Mouse (Mus musculus): ENCODE measurements at regions not wholly inside any gene's neighbourhood (a gene's known extent, or its start where the extent isn't known, plus 50 kb on each side); places are given as distances from the start of the nearest gene placed in this dataset.

- DNase-seq = no peak
Measured at GRCm38 (mm10) chr4:55805255-55806051, 273.2 kb upstream of the Klf4 start.

DNA sequence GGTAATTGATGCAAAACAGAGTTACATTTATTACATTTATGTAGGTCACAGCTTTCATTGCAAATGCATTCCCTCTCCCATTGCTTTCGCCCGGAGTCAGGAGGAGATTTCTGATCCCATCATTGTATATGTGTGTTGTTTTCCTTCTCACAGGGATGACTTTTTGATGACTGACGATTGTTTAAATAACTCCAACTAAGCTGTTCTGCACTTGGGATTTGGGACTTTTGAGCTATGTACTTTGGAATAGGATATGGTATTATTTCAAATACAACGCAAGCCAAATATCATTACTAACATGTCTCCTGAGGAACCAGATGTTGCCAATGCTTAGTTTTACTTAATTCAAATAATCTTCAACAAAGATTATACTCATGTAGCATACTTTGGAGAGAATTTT, 269.8 kb upstream of the Klf4 start:
- DNase-seq = no peak

GRCm38 (mm10) chr4:55798099-55798498, 265.8 kb upstream of the Klf4 start:
- no peak for DNase-seq

DNA sequence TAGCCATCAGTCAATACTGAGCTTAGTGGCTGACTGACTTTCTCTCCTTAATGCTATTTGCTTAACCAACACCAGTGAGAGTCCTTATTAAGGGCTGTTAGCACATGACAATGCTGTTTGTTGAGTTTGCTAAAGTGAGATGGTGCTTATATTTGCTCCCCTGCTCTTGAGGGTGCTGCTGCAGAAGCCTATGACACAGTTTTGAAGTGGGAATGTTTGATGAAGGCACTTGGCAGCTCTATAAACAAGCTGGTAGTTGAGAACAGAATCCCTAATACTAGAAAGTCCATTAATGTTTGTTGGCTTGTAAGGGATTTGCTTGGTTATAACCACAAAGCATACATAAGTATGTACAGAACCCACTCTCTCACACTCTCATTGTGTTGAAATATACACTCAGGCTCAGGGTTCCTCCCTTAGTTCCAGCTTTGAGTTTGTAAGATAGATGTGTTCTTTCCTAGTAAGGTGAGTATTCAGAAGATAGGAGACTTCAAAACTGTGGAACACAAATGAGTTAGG, 249.1 kb upstream of the Klf4 start:
- no peak for DNase-seq

GRCm38 (mm10) chr4:55779581-55779980, 247.3 kb upstream of the Klf4 start:
- DNase-seq = no peak

- DNase-seq = no peak
Measured at GRCm38 (mm10) chr4:55775858-55776257, 243.6 kb upstream of the Klf4 start.

DNA sequence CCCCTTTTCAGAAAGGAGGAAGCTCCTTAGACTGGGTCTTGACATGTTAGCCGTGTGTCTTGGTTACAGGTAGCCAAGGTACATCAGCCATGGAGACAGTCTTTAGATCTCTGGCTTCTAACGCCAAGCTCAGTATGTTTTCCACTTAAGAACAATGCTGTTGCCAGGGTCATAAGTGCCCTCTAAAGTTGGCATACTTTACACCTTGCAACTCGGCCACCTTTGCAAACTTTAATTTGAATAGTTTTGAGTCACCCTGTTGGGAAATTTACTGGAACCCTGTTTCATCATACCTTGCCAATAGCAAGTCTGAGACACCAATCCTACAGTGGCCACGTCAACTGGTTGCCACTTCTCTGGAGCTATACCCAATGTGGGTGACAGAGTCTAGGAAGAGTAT, 242.3 kb upstream of the Klf4 start:
- DNase-seq = no peak

DNA sequence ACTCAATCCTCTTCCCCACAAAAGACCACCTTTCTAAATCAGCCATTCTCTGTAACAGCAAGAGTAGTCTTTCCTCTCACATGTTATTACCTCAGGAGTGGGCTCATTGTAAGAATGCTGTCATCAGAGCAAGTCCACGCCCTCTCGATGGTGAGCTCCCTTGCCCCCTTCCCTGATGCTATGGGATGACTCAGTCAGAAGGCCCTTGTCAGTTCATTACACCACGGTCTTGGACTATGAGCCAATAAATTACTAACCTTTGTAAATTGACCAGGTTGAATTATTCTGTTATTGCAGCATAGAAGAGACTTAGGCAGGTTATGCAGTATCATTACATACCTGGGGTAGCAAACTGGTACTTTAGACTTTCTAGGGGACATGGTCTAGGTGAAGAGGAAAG, 237.4 kb upstream of the Klf4 start:
- DNase-seq = no peak

- no peak for DNase-seq
Measured at GRCm38 (mm10) chr4:55768325-55768724, 236.1 kb upstream of the Klf4 start.

DNA sequence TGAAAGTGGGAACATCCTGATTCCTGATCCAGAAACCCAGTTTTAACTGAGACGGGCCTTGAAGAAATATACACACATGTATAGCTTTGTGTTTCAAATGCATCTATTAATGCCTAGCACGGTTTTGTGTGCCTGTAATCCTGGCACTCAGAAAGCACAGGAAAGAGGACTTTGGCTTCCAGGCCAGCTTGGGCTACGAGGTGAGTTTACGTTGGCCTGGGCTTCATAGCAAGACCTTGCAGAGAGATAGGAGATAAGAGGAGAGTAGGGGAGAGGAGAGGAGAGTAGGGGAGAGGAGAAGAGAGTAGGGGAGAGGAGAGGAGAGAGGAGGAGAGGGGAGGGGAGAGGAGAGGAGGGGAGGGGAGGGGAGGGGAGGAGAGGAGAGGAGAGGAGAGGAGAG, 234.9 kb upstream of the Klf4 start:
- DNase-seq = no peak

DNA sequence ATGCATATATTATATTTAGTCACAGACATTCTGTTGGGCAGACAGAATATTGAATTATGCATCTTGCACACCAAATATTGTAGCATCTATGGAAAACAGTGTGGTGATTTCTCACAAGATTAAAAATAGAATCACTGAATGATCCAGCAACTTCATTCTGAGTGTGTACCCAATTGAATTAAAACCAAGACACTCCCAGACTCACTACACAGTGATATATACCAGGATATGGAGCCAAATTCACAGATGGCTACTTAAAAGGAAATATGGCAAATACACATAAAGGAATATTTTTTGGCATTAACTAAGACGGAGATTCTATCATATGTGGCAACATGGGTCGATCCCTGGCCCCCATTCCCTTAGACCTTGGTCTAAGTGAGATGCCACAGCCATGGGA, 233.5 kb upstream of the Klf4 start:
- no peak for DNase-seq

DNA sequence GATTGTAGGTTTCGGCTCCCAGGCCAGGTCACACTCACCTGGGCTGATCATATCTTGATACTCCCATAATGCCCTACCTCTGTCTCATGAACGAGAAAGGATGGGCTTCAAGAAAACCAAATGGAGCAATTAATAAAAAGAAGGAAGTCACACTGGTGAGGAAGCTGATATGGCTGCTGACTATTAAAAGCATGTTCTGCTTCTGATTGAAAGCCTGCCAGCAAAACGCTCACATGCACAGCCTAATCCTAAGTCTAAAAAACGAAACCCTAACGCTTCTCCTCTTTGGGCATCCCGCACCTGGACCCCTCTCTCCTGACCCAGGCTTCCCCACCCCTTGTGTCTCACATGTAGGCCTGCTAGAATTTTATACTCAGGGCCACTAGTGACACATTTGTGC, 230.8 kb upstream of the Klf4 start:
- DNase-seq = no peak

GRCm38 (mm10) chr4:55762389-55762788, 230.1 kb upstream of the Klf4 start:
- no peak for DNase-seq

- DNase-seq = peak in 1 of 2 experiments; percentile 6
Measured at GRCm38 (mm10) chr4:55757148-55757927, 225.1 kb upstream of the Klf4 start.

- peak; percentile 28 to 49 for DNase-seq
Measured at GRCm38 (mm10) chr4:55749949-55750600, 217.8 kb upstream of the Klf4 start.

- no peak for DNase-seq
Measured at GRCm38 (mm10) chr4:55741355-55741754, 209.1 kb upstream of the Klf4 start.

GRCm38 (mm10) chr4:55740062-55740461, 207.8 kb upstream of the Klf4 start:
- DNase-seq = no peak

GRCm38 (mm10) chr4:55738714-55739113, 206.4 kb upstream of the Klf4 start:
- no peak for DNase-seq

- no peak for DNase-seq
Measured at GRCm38 (mm10) chr4:55735453-55735852, 203.2 kb upstream of the Klf4 start.

DNA sequence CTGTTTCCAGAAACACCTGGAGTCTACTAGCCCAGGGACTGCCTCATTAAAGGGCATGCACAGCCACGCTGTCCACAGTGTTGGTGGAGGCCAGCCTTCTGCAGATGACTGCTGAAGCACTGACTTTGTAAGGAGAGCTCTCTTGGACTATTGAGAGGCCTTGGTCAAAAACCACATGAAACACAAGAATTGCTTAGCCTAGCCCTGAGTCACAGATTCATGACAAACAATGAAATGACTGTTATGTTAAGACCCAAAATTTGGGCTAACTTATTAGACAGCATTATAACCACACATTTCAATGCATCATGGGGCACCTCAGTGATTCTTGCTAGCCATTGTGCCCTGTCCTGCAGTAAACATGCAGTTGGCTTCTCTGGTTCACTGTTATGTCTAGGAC, 202.1 kb upstream of the Klf4 start:
- DNase-seq = no peak

DNA sequence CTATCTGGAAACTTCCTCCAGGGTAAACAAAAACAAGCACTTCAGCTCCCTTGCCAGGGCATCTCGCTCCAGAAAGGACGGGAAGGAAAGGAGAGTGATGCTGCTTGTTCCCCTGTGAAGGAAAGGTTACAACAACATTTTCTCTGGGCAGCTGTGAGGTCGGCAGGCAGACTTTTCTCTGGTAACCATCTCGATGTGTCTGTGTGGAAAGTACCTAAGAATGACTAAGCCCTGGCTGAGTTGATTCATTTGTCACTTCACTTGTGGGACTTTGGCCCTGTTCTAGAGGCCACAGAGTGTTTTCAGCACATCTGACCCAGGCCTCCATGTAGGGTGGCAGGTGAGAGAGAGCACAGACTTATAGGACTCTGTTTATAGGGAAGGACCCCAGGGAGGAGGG, 201.0 kb upstream of the Klf4 start:
- DNase-seq = no peak

DNA sequence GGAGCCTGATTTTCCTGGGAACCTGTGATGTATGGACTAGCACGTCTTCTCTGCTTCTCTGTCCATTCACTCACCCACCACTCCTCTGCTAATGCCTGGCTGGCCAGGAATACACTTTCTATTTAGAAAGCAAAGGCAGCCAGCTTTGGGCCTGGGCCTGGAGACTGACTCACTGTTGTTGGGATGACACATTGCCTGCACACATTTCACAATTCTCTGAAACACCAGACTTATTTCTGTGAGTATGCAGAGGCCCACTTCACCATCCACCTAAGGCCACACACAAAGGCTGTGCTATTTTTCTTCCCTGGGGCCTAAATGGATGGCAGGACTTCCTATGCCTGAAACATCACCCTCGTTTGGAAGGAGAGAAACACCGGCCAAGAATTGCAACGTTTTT, 199.7 kb upstream of the Klf4 start:
- no peak for DNase-seq

DNA sequence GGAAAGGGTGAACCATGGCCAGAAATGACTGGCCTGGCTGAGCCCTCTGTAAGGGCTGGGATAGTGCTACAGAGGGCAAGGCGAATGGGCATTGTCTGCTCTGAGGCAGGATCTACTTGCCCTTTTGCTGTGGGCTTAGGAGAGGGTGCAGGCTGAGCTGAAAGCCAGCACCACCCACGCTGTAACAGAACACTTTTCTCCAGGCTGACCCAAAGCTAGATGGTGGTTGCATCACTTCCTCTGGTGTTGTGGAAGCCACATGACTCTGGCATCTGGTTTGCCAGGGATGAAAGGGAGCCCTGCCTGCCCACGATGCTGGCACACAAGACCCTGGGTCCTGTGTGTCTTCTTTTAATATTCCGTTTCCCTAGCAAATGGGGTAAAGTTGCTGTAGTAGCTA, 198.0 kb upstream of the Klf4 start:
- no peak for DNase-seq

- DNase-seq = no peak
Measured at GRCm38 (mm10) chr4:55727178-55727577, 194.9 kb upstream of the Klf4 start.
